Mouse (Mus musculus): ENCODE measurements at regions not wholly inside any gene's neighbourhood (a gene's known extent, or its start where the extent isn't known, plus 50 kb on each side); places are given as distances from the start of the nearest gene placed in this dataset.

DNA sequence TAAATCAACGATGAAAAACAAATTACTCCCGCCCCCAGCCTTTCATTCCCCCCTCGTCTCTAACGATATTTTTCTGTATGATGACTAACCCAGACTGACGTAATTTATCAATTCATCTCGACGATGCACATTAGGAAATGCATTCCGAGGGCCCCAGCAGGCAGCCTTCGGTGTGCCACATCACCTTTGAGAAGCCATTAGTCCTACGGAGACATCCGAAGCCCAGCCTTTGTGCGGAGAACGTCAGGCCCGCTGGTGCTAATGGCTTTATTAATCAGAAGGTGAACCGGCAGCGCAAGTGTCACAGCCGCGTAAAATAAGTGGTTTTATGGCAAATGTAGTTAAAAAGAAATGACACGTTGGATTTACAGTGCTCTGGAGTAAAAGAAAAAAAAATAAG is 269.1 kb upstream of the Gm10131 start:
- DNase-seq (ENCODE audit: low spot score in 2 of 2), result no peak

DNA sequence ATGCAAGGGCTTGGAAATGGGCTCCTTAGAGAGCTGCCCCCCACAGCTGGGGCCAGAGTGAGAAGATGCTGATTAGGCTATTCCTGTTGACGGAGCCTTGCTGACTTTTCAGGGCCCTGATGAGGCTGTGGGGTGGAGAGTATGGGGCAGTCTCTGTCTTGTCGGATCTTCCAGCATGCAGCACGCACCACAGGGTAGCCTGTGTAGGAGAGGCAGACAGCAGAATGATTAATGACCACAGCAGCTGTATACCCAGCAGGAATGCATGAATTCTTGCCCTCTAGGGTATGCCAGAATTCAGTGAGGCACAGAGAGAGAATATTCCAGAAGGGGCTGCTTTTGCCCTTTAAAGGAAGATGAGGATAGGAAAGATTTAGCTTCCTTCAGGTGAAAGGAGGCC is 265.6 kb upstream of the Gm10131 start:
- DNase-seq (ENCODE audit: low spot score in 2 of 2), result no peak

DNA sequence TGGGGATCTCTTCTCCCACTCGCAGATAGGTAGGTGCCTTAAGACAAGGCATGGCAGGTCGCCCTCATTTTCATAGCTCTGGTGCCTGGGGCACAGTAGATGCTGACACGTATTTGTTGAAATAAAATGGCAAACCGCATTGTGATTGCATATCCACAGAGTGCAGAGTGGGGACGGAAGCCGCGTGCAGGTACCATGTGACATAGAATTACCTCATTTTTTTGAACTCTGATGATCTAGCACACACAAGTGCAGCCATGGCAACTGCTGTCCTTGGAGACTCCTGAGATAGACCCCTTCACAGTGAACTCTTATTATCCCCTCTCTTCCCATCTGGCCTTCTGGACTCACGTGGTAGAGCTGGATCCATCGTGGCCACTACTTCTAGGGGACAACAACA is 262.7 kb upstream of the Gm10131 start:
- no peak for DNase-seq (ENCODE audit: low spot score in 2 of 2)

DNA sequence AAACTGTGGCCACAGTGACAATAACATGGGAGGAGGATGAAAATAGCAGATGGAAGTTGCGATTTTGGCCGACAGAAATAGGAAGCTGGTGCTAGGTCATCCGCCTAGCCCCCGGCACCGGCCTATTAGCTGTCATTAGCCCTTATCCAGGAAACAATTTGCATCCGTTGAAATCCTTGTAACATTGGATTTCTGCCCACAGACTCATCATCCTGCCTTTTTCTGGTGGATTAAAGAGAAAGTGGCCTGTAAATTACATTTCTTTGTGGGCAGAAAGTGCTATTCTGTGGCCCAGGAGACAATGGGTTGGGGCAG is 261.1 kb upstream of the Gm10131 start:
- DNase-seq (ENCODE audit: low spot score in 2 of 2), result no peak

DNA sequence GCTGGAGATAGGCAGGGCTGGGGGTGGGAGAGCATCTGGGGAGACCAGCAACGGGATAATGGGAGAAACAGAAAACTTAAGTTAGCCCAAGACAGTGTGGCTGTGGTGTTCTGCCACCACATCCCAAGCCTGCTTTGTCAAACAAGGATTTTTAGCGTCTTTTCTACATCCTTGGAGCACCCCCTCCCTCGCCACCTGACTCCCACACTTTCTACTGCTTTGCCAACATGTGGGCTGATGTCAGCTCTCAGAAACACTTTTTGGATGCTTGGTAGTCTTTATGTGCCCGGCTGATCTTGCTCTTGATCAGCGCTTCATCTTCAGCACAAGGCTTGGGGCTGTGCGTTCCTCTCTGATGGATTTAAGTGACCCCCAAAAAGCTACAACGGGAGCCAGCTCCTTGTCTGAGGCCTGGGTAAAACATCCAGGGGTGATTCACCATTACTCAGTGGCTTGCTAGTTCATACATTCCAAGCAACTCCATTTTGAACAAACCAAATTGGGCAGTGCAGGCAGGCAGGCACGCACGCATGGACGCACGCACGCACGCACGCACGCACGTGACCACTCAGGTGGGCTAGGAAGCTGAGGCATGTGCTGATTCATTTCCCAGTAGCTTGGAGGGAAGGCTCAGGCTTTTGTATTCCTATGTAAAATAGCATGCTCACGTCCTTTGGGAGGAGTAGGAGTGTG is 260.6 kb upstream of the Gm10131 start:
- DNase-seq (ENCODE audit: low spot score in 2 of 2), result peak in 1 of 2 experiments; percentile 21

DNA sequence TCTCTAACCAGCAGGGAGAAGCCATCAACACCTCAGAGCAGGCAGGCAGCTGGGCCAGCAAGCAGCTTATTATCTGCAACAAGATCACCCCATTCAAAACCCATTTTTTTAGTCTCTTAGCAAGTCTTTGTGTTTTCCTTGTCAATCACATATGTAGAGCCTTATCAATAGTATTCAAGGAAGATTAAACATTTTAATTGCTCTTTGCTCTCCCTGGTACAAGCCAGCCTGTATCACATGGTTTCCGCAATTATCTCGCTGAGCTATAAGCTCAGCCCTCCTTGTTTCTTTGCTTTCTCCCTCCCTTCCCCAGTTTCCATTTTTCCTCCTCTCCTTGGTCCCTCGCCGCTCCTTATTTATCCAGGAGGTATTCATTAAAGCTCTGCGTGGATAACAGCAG is 259.9 kb upstream of the Gm10131 start:
- DNase-seq (ENCODE audit: low spot score in 2 of 2), result no peak

DNA sequence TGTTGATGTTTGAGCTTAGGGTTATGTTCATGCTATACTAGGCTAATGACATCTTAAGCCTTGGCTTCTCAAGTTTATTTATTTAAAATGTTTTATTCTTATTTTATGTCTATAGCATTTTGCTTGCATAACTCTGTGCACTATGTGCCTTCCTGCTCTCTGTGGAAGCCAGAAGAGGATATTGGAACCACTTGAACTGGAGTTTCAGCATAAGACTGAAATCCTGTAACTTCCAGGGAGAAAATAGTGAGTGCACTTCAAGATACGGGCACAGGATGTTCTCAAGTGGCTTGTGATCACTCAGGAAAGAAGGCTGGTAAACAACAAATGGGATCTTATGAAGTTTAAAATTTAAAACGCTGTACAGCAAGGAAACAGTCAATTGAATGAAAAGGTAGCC is 257.0 kb upstream of the Gm10131 start:
- DNase-seq (ENCODE audit: low spot score in 2 of 2), result no peak

DNA sequence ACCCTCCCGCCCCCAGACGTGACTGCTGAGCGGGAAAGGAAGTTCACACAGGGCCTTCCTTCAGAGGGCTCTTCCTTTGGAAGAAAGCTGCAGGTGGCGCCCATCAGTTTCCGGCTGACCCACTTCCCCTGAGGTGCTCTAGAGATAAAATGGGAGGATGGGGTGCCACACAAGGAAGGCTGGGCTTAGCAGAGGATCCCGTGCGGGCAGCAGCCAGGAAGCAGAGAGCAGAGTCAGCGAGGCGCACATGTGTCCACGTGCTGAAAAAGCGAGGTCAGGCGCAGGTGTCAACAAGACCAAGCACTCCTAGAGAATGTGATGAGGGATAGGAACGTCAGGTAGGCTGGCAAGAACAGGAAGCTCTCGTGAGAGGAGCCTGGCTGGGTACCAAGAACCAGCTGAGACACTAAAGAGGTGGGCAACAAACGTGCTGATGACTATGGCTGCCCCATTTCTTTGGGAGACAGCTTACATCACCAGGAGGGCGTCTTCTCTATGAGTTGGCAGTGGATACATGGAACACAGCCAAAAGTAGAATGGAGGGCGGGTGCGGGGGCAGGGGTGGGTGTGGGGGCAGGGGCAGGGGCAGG is 253.0 kb upstream of the Gm10131 start:
- DNase-seq (ENCODE audit: low spot score in 2 of 2), result no peak

DNA sequence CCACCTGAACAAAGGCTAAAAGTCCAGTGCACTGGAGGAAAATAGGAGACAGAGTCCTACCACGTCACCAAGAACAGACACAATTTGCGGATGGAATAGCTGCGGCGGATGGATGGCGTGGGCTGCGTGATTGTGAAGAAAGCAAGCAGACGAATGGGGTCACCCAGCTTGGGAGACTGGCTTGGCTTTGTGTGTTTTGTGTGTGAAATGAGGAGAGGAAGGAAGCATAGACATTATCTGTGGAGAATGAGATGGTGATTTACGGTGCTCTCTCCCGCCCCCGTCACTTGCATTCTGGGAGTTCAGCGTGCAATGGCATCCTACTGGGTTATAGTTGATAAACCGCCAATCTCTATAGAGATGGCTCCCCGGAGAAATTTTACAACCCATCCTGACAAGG is 252.1 kb upstream of the Gm10131 start:
- DNase-seq (ENCODE audit: low spot score in 2 of 2), result no peak

DNA sequence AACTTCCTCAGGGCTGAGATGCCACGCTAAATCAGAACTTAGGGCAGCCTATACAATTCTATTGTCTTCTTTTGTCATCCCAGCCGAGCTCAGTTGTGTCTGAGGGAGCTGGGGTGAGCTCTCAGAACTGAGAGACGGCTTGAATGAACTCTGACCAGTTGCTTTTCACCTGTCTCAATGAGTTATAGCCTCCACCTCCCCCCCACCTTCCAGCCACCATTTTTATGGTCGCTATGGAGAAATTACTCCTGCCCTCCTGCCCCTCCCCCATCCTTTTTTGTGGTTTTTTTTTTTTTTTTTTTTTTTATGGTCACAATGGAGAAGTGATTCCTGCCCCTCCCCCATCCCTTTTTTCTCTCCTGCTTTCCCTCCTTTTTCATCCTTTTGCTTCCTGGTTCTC is 251.6 kb upstream of the Gm10131 start:
- no peak for DNase-seq (ENCODE audit: low spot score in 2 of 2)

DNA sequence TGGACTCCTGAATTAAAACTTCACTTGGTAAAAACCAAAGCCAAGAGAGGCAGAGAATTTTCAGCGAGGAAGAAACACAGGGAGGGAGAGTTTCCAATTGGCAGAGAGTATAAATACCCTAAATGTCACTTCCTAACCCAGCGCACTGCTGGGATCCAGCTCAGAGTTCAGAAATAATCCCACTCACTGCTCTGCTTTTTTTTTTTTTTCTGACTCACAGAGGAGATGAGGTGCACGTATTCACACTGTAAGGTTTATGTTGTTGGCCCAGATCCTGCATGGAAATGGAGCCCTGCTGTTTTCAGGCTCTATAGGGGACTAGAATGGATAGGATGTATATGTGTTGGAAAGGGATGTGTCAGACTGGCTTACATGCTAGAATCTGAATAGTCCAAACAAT is 249.8 kb upstream of the Gm10131 start:
- no peak for DNase-seq (ENCODE audit: low spot score in 2 of 2)

DNA sequence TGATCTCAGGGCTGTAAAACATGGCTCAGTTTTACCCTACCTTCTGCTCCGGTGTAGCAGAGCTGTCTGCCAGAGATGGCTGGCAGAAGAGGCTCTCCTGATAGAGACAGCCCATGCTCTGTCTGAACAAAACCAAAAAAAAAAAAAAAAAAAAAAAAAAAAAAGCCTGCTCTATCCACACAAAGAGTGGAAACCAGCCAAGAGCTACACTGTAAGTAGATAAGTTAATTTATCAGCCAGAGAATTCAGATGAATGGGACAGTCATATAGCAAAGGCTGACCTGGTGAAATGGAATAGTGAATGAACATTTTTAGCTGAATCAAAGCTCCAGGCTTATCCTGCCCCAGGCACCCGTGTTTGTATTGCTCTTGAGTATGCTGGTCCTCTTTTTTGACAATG is 248.2 kb upstream of the Gm10131 start:
- DNase-seq (ENCODE audit: low spot score in 2 of 2), result no peak

DNA sequence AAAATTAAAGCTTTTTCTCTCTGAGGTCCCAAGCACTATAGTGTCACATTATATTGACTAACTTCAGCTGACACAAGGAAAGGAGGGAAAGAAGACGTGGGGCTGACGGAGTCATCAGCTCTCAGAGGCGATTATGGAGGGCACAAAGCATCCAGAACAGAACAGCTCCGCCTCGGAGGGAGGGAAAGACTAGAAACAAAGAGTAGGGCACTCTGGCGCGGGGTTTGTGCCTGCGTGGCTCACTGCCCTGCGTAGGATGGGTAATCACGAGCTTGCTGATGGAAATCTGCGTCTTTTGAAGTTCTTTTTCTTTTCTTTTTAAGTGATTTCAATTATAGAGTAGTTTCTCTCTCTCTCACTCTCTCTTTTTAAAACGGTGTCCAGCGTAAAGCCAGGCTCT is 243.5 kb upstream of the Gm10131 start:
- no peak for DNase-seq (ENCODE audit: low spot score in 2 of 2)

DNA sequence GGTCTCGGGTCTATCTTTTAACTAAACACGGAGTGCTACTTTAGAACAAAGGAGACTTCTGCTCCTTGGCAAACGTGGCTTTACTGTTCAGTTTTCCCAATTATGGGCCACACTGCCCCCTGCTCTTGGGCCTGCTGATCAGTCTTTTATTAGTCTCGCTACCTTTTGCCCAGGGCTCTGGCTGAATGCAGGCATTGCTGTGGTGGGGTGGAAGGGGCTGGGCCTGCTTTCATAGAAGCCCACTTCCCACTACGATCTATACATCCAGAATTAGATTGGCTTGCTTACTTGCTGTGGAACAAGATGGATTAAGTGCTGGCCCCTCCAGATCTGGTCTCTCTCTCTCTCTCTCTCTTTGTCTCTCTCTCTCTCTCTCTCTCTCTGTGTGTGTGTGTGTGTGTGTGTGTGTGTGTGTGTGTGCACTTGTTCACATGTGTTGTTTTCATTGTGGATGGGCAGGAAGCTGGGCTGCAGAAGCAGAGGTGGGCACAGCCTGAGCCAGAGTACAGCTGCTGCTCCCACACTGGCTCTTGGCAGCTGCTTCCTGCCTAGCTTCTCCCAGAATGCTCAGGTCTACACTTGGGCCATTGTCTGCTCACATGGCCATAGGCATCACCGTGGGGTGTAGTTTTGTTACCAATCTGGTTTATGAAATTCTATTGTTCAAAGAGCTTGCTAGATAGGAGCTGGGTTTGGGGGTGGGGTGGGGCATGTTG is 241.8 kb upstream of the Gm10131 start:
- no peak for DNase-seq (ENCODE audit: low spot score in 2 of 2)

DNA sequence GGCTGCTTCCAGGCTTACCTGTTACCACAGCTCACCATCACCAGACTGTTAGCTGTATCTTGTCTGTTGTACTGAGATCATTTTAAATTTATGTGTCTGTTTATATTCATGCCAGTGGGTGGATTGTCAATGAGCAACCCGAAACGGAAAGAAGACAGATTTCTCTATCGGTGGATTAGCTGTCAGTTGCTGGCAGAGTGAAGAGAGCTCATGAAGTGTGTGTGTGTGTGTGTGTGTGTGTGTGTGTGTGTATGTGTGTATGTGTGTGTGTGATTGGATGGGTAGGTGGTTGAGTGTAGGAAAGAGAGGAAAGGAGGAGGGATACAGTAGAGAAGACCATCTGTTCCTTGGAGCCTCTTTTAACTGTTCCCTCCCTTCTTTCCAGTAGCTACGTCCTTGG is 223.3 kb upstream of the Gm10131 start:
- peak in 1 of 2 experiments; percentile 47 for DNase-seq (ENCODE audit: low spot score in 2 of 2)

DNA sequence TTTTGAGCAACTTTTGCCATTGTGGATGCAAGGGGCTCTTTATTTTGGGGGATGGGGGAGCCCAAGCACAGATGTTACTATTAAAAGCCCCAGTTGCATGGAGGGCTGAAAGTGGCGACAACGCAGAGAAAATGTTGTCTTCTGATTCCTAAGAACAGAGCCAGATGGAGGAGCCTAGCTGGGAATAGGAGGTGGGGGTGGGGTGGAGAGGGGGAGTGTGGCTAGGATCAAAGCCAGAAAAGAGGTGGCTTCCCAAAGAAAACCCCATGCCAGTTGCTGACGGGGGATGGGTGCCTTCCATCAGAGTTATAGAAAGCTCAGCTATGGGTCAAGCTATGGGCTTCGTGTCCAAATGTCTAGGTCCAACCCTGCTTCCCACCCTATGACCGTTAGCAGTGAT is 220.1 kb upstream of the Gm10131 start:
- no peak for DNase-seq (ENCODE audit: low spot score in 2 of 2)

DNA sequence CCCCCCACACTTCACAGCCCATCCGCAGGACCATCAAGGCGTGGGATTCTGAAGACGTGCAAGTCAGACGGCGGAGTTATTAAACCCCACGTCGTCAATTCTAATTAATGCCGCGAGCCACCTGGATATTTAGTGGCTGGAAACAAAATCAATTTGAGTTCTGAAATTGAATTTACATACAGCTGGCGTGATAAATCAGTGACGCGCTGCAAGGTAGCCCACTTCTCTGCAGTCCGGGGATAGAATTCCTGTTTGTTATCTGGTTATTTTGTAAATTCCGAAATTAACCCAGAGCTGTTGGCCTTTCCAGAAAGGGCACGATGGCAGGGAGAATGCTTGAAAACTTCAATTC is 215.1 kb upstream of the Gm10131 start:
- no peak for DNase-seq (ENCODE audit: low spot score in 2 of 2)

DNA sequence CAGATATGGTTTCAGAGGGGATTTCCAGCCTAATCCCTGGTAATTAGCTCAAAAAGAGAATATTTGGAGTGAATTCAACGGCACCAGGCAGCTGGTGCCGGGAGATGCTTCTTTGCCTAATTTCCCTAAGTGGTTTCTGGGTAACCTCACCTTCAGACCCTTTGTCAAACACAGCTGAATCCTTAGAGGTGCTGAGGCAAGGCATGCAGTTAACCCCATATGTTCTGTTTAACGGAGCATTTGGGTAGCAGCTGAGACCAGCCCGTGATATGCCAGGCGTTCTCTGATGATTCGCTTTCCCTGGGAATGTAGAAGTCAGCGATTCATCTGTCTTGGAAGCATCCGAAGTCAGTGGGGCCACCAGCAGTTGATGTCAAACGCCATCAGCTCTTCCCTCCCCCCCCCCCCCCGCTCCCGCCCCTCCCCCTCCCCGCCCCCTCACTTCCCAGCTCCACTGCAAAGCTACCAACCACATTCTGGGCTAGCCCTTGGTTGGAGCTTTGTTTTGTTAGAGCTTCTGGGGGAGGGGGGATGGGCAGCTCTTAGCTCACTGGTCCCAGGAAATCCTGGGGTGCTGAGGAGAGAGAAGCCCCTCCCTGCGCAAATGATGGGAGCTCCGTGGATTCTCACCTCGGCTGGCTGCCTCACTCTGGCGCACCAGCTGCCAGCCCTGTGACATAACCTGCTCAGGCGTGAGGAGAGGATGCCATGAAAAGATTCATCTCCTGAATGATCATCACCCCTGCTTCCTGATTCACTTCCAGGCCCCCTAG is 214.5 kb upstream of the Gm10131 start:
- DNase-seq (ENCODE audit: low spot score in 2 of 2), result peak; percentile 41 to 43

DNA sequence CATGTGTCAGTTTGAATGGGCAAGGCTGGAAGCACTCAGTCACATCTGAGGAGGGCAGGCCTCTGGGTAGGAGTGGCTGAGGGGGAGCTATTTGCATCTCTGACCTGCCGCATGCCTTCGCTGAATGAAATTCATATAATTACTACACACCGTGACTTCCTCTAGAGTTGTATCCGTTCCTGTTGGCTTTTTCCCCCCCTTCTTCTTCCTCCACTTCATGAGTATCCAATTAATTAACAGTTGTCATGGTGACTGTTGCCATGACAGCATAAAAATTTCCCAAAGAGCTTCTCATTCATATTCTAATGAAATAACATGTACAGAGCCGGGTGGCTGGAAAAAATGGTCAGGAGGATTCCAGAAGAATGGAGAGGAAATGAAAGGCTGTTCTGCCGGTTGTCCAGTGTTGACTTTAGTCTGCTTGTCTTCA is 208.6 kb upstream of the Gm10131 start:
- DNase-seq (ENCODE audit: low spot score in 2 of 2), result peak; percentile 50

DNA sequence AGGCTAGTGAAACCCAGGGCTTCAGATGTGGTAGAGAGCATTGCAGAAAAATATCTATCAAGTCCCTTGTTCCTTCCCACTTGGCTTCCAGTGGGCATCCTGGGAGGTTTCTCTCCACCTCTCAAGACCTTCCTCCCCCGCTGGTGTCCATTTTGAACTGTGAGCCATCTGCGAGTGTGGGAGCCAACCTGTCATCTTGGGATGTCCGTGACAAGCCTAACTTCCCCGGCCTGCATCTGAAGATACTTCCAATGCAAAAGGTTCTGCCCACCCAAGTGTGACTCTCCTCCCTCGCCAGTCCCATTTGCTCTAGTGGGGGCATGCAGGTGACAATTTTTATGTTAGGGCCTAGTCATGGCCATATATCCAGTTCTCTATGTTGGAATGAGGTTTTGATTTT is 208.2 kb upstream of the Gm10131 start:
- DNase-seq (ENCODE audit: low spot score in 2 of 2), result no peak

DNA sequence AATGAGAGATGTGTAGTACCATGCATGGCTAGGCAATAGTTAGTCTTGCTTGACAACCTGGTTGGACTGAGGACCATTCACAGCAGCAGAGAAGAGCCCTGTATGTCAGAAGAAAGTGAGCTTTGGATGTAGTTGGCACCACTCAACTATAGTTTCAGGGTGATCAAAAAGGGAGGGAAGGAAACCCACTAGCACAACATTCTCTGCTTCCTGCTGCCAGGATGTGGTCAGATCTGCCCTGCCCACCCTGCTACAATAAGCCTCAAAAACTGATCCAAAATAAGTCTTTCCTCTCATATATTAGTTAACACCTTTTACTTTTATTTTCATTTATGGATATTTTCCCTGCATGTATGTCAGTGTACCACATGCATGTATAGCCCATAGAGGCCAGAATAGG is 203.7 kb upstream of the Gm10131 start:
- DNase-seq (ENCODE audit: low spot score in 2 of 2), result no peak

DNA sequence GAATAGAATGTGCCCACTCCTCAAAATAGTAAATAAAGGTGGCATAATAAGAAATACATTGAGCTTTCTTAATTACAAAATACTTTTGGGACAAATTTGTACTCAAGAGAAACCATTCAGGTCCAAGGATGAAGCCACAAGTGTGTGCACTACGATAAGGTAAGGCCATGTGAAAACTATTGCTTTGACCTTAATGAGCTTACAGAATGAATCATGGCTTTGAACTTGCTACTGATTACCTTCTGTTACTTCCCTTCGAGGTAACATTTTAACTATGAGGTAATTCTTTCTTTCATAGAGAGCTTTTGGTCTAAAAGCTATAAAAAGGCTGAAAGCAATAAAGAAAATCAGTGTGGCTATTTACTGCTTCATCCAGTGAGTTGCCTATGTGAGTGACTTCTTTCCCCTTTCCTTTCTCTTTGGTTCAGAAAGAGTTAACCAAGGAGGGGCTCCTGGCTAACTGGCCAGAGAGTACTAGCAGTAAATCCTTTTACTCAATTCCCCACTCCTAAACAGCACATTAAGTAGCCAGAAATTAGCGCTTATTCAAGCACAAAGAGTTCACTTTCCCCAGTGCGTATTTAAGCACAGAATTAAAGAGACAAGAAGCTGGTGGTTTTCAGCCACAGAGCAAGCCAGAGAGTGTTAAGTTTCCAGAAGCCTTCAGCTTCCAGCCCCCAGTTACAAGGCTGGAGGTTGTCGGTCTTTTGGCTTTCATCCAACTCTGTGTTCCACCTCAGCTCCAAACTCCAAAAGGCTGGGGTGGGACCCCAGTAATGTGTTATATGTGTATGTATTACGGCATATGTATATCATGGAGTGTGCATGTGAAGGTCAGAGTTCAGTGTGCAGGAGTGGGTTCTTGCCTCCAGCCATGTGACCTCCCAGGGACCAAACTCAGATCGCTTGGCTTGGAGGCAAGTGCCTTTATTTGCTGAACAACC is 194.3 kb upstream of the Gm10131 start:
- DNase-seq (ENCODE audit: low spot score in 2 of 2), result no peak

All from frontal cortex, postnatal 10 days (tissue).